Mouse (Mus musculus): ENCODE results near the gene Lzts2.
A peak's percentile ranks its signal among the peaks of the same experiment; 100 is the strongest.

The Lzts2 gene

GRCm38 (mm10) chr19:45003740-45004516 lies 10.3 kb upstream of the Lzts2 start:
- DNase-seq (ENCODE audit: low spot score in 2 of 2), result no peak

GRCm38 (mm10) chr19:45005444-45005843 lies 8.8 kb upstream of the Lzts2 start, which contains the start of gene Twnk:
TSS of gene Twnk (plus strand) at chr19:45005663.
- DNase-seq (ENCODE audit: low spot score in 2 of 2), result no peak

GRCm38 (mm10) chr19:45005957-45006712 lies 8.1 kb upstream of the Lzts2 start, which contains the start of gene Mrpl43:
TSS of gene Mrpl43 (minus strand) at chr19:45006442.
- peak; percentile 97 to 98 for DNase-seq (ENCODE audit: low spot score in 2 of 2)

GRCm38 (mm10) chr19:45007021-45007420 lies 7.2 kb upstream of the Lzts2 start:
- no peak for DNase-seq (ENCODE audit: low spot score in 2 of 2)

- DNase-seq (ENCODE audit: low spot score in 2 of 2), result no peak
Observed at GRCm38 (mm10) chr19:45007425-45008191, 6.6 kb upstream of the Lzts2 start.

- DNase-seq (ENCODE audit: low spot score in 2 of 2), result no peak
Observed at GRCm38 (mm10) chr19:45010646-45011045, 3.6 kb upstream of the Lzts2 start.

GRCm38 (mm10) chr19:45012219-45012618 lies 2.0 kb upstream of the Lzts2 start:
- DNase-seq (ENCODE audit: low spot score in 2 of 2), result no peak

- no peak for DNase-seq (ENCODE audit: low spot score in 2 of 2)
Observed at GRCm38 (mm10) chr19:45012636-45013035, 1.6 kb upstream of the Lzts2 start.

GRCm38 (mm10) chr19:45013581-45014225 lies 511 bp upstream of the Lzts2 start:
- no peak for DNase-seq (ENCODE audit: low spot score in 2 of 2)

GRCm38 (mm10) chr19:45014981-45015402 lies 778 bp downstream of the Lzts2 start:
- peak in 1 of 2 experiments; percentile 27 for DNase-seq (ENCODE audit: low spot score in 2 of 2)

- DNase-seq (ENCODE audit: low spot score in 2 of 2), result peak in 1 of 2 experiments; percentile 55
Observed at GRCm38 (mm10) chr19:45015518-45016281, 1.5 kb downstream of the Lzts2 start.

GRCm38 (mm10) chr19:45016341-45017215 lies 2.4 kb downstream of the Lzts2 start:
- DNase-seq (ENCODE audit: low spot score in 2 of 2), result peak; percentile 62 to 75

- peak; percentile 61 to 73 for DNase-seq (ENCODE audit: low spot score in 2 of 2)
Observed at GRCm38 (mm10) chr19:45017216-45017771, 3.1 kb downstream of the Lzts2 start.

- DNase-seq (ENCODE audit: low spot score in 2 of 2), result peak; percentile 65 to 76
Observed at GRCm38 (mm10) chr19:45017909-45018308, 3.7 kb downstream of the Lzts2 start.

- no peak for DNase-seq (ENCODE audit: low spot score in 2 of 2)
Observed at GRCm38 (mm10) chr19:45018351-45018831, 4.2 kb downstream of the Lzts2 start.

GRCm38 (mm10) chr19:45020348-45020747 lies 6.1 kb downstream of the Lzts2 start:
- no peak for DNase-seq (ENCODE audit: low spot score in 2 of 2)

- no peak for DNase-seq (ENCODE audit: low spot score in 2 of 2)
Observed at GRCm38 (mm10) chr19:45021362-45021761, 7.1 kb downstream of the Lzts2 start.

- DNase-seq (ENCODE audit: low spot score in 2 of 2), result no peak
Observed at GRCm38 (mm10) chr19:45023993-45024392, 9.8 kb downstream of the Lzts2 start.

- DNase-seq (ENCODE audit: low spot score in 2 of 2), result no peak
Observed at GRCm38 (mm10) chr19:45024775-45025174, 10.6 kb downstream of the Lzts2 start.

Data from right cerebral cortex, adult 2 months (tissue).